Mouse (Mus musculus): ENCODE results near the gene Tapt1. TPM values are rescaled to one million over a fixed set of nuclear protein-coding genes. Genes with fewer than 3 reads are reported as not detected.

The Tapt1 gene
- polyA plus RNA-seq, 1 experiment = 22.5 TPM

DNA sequence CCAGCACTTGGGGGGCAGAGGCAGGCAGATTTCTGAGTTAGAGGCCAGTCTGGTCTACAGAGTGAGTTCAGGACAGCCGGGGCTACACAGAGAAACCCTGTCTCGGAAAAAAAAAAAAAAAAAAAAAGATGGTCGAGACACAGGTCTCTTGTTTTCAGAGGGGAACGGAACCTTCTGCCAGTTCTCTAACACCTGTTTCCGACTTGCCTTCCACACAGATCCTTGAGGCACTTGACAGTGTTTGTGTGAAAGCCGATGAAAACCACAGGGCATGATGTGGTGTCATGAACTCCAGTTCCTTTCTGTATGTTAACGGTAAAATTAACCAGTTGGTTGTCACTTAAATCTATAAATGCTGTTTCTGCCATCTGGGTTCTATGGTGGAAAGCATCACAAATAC, 6.0 kb downstream of the Tapt1 start:
- no peak overlapping the region for H3K9ac ChIP-seq (ENCODE audit: low read depth, poor library complexity, severe bottlenecking)
- no peak for TF ChIP-seq POLR2A (IDR thresholded peaks at IDR 0.05; ENCODE audit: insufficient read depth, low read length)
- TF ChIP-seq EP300 (IDR thresholded peaks at IDR 0.05; ENCODE audit: insufficient read depth, low read depth, low read length) = no peak
- no peak for TF ChIP-seq CTCF (IDR thresholded peaks at IDR 0.05; ENCODE audit: low read depth, low read length)

GRCm38 (mm10) chr5:44219871-44220270, 6.6 kb downstream of the Tapt1 start:
- TF ChIP-seq POLR2A (IDR thresholded peaks at IDR 0.05; ENCODE audit: insufficient read depth, low read length) = no peak
- TF ChIP-seq CTCF (IDR thresholded peaks at IDR 0.05; ENCODE audit: low read depth, low read length) = no peak
- TF ChIP-seq EP300 (IDR thresholded peaks at IDR 0.05; ENCODE audit: insufficient read depth, low read depth, low read length) = no peak
- no peaks in the 10 kb centered on the region for H3K9me3 ChIP-seq (replicated peaks; ENCODE audit: control insufficient read depth, insufficient read depth, low read length, poor library complexity, severe bottlenecking)
- H3K4me3 ChIP-seq (ENCODE audit: low read depth, low read length) = no peak overlapping the region
- no peak overlapping the region for H3K9ac ChIP-seq (ENCODE audit: low read depth, poor library complexity, severe bottlenecking)
- no peaks in the 10 kb centered on the region for H3K36me3 ChIP-seq (ENCODE audit: control insufficient read depth, insufficient read depth, low read length, poor library complexity, severe bottlenecking)
- no peaks in the 10 kb centered on the region for H3K27me3 ChIP-seq (ENCODE audit: control insufficient read depth, insufficient read depth, low read length, poor library complexity, severe bottlenecking)
- H3K4me1 ChIP-seq (ENCODE audit: control insufficient read depth, insufficient read depth, low read length) = peaks cover 5% of the 10 kb centered on the region
- no peak overlapping the region for H3K27ac ChIP-seq (ENCODE audit: insufficient read depth, low read length)

More for the DNA sequence above, 6.0 kb downstream of the Tapt1 start:
- no peaks in the 10 kb centered on the region for H3K9me3 ChIP-seq (replicated peaks; ENCODE audit: control insufficient read depth, insufficient read depth, low read length, poor library complexity, severe bottlenecking)
- no peak overlapping the region for H3K27ac ChIP-seq (ENCODE audit: insufficient read depth, low read length)
- no peak overlapping the region for H3K4me3 ChIP-seq (ENCODE audit: low read depth, low read length)
- no peaks in the 10 kb centered on the region for H3K36me3 ChIP-seq (ENCODE audit: control insufficient read depth, insufficient read depth, low read length, poor library complexity, severe bottlenecking)
- H3K27me3 ChIP-seq (ENCODE audit: control insufficient read depth, insufficient read depth, low read length, poor library complexity, severe bottlenecking) = no peaks in the 10 kb centered on the region
- H3K4me1 ChIP-seq (ENCODE audit: control insufficient read depth, insufficient read depth, low read length) = peaks cover 5% of the 10 kb centered on the region

- peaks cover 3% of the 10 kb centered on the region for H3K4me1 ChIP-seq (ENCODE audit: control insufficient read depth, insufficient read depth, low read length)
- H3K27ac ChIP-seq (ENCODE audit: insufficient read depth, low read length) = no peak overlapping the region
- no peak overlapping the region for H3K4me3 ChIP-seq (ENCODE audit: low read depth, low read length)
- H3K27me3 ChIP-seq (ENCODE audit: control insufficient read depth, insufficient read depth, low read length, poor library complexity, severe bottlenecking) = no peaks in the 10 kb centered on the region
- TF ChIP-seq POLR2A (IDR thresholded peaks at IDR 0.05; ENCODE audit: insufficient read depth, low read length) = no peak
- no peak for TF ChIP-seq EP300 (IDR thresholded peaks at IDR 0.05; ENCODE audit: insufficient read depth, low read depth, low read length)
- TF ChIP-seq CTCF (IDR thresholded peaks at IDR 0.05; ENCODE audit: low read depth, low read length) = no peak
- no peaks in the 10 kb centered on the region for H3K36me3 ChIP-seq (ENCODE audit: control insufficient read depth, insufficient read depth, low read length, poor library complexity, severe bottlenecking)
- H3K9ac ChIP-seq (ENCODE audit: low read depth, poor library complexity, severe bottlenecking) = no peak overlapping the region
- no peaks in the 10 kb centered on the region for H3K9me3 ChIP-seq (replicated peaks; ENCODE audit: control insufficient read depth, insufficient read depth, low read length, poor library complexity, severe bottlenecking)
Observed at GRCm38 (mm10) chr5:44218483-44218882, 7.9 kb downstream of the Tapt1 start.

- H3K9ac ChIP-seq (ENCODE audit: low read depth, poor library complexity, severe bottlenecking) = no peak overlapping the region
- H3K9me3 ChIP-seq (replicated peaks; ENCODE audit: control insufficient read depth, insufficient read depth, low read length, poor library complexity, severe bottlenecking) = no peaks in the 10 kb centered on the region
- TF ChIP-seq POLR2A (IDR thresholded peaks at IDR 0.05; ENCODE audit: insufficient read depth, low read length) = no peak
- no peak for TF ChIP-seq EP300 (IDR thresholded peaks at IDR 0.05; ENCODE audit: insufficient read depth, low read depth, low read length)
- no peak for TF ChIP-seq CTCF (IDR thresholded peaks at IDR 0.05; ENCODE audit: low read depth, low read length)
- no peaks in the 10 kb centered on the region for H3K27me3 ChIP-seq (ENCODE audit: control insufficient read depth, insufficient read depth, low read length, poor library complexity, severe bottlenecking)
- H3K27ac ChIP-seq (ENCODE audit: insufficient read depth, low read length) = no peak overlapping the region
- no peak overlapping the region for H3K4me3 ChIP-seq (ENCODE audit: low read depth, low read length)
- no peaks in the 10 kb centered on the region; the same call in 1 of the 2 replicates for H3K36me3 ChIP-seq (ENCODE audit: control insufficient read depth, insufficient read depth, low read length, poor library complexity, severe bottlenecking)
- no peaks in the 10 kb centered on the region for H3K4me1 ChIP-seq (ENCODE audit: control insufficient read depth, insufficient read depth, low read length)
Observed at GRCm38 (mm10) chr5:44217685-44218041, 8.8 kb downstream of the Tapt1 start.

DNA sequence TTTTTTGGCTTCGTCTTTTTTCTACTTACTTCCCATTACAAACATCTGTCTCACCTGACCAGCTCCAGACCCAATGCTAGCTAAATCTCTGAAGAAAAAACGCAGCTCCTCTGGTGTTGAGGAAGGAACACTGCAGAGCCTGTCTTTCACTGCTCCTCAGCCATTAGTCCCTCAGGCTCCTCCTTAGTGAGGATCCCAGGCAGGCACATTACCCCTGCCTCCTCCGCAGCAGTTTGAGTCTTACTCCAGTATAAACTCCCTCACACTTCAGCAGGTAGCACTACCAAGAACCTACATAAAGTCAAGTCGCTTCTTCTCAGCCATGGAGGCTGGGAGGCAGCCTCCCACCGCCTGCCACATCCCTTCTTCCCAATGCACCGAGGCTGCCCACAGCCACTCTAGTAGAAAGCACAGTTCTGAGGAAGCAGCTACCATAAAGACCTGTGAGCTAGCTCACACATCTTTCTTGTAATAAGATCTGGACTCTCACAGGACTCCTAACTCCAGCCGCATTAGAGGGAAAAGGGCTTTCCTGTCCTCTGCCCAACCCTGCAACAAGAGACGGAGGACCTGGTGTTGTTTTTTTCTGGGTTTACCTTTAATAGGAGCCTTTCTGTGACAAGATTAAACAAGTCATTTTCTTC, 9.3 kb downstream of the Tapt1 start:
- Histone ChIP-seq H3K27ac (ENCODE audit: insufficient read depth, low read length) (no peak overlapping the region), H3K36me3 (ENCODE audit: control insufficient read depth, insufficient read depth, low read length, poor library complexity, severe bottlenecking) (no peaks in the 10 kb centered on the region; the same call in 1 of the 2 replicates), H3K27me3 (ENCODE audit: control insufficient read depth, insufficient read depth, low read length, poor library complexity, severe bottlenecking) (no peaks in the 10 kb centered on the region), H3K4me3 (ENCODE audit: low read depth, low read length) (no peak overlapping the region), H3K4me1 (ENCODE audit: control insufficient read depth, insufficient read depth, low read length) (no peaks in the 10 kb centered on the region), H3K9ac (ENCODE audit: low read depth, poor library complexity, severe bottlenecking) (no peak overlapping the region), H3K9me3 (replicated peaks; ENCODE audit: control insufficient read depth, insufficient read depth, low read length, poor library complexity, severe bottlenecking) (no peaks in the 10 kb centered on the region)
- TF ChIP-seq CTCF (IDR thresholded peaks at IDR 0.05; ENCODE audit: low read depth, low read length) (no peak), EP300 (IDR thresholded peaks at IDR 0.05; ENCODE audit: insufficient read depth, low read depth, low read length) (no peak), POLR2A (IDR thresholded peaks at IDR 0.05; ENCODE audit: insufficient read depth, low read length) (no peak)

DNA sequence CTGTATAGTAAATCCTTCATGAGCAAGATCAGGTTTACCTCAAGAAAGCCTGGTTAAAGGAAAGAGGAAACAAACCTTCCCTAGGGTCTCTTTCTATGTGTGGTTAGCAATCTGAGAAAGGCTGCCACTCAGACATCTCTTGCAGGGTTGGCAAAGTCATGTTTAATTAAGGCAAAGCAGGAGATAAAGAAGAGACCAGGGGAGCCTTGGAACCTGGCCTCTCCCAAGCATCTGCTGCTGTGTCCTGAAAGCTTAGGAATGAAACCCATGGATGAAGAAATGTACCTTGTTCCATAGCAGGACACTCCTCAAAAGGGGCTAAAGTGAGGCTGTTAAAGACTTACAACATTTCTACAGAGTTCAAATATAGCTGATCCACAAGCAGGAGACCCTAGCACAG, 11.3 kb downstream of the Tapt1 start:
- no peak overlapping the region for H3K9ac ChIP-seq (ENCODE audit: low read depth, poor library complexity, severe bottlenecking)
- H3K36me3 ChIP-seq (ENCODE audit: control insufficient read depth, insufficient read depth, low read length, poor library complexity, severe bottlenecking) = no peaks in the 10 kb centered on the region; the same call in 1 of the 2 replicates
- no peaks in the 10 kb centered on the region for H3K9me3 ChIP-seq (replicated peaks; ENCODE audit: control insufficient read depth, insufficient read depth, low read length, poor library complexity, severe bottlenecking)
- no peaks in the 10 kb centered on the region for H3K27me3 ChIP-seq (ENCODE audit: control insufficient read depth, insufficient read depth, low read length, poor library complexity, severe bottlenecking)
- TF ChIP-seq CTCF (IDR thresholded peaks at IDR 0.05; ENCODE audit: low read depth, low read length) = no peak
- no peak for TF ChIP-seq POLR2A (IDR thresholded peaks at IDR 0.05; ENCODE audit: insufficient read depth, low read length)
- TF ChIP-seq EP300 (IDR thresholded peaks at IDR 0.05; ENCODE audit: insufficient read depth, low read depth, low read length) = no peak
- H3K4me1 ChIP-seq (ENCODE audit: control insufficient read depth, insufficient read depth, low read length) = no peaks in the 10 kb centered on the region
- H3K4me3 ChIP-seq (ENCODE audit: low read depth, low read length) = no peak overlapping the region
- no peak overlapping the region for H3K27ac ChIP-seq (ENCODE audit: insufficient read depth, low read length)
